Mouse (Mus musculus) ES-CJ7 (cell line): ENCODE results near the gene Gstm6.
"Not testable (repeated sequence)": the region's sequence is repeated elsewhere in the genome, so short reads cannot be mapped to it uniquely, and the experiment has no call there.

ENCODE experiments used
- DNase-seq: peaks from one replicate; pipeline ENCODE4 v3.0.0; 2011; ENCODE audit warnings: low read depth, low spot score

Gstm6 gene

DNA sequence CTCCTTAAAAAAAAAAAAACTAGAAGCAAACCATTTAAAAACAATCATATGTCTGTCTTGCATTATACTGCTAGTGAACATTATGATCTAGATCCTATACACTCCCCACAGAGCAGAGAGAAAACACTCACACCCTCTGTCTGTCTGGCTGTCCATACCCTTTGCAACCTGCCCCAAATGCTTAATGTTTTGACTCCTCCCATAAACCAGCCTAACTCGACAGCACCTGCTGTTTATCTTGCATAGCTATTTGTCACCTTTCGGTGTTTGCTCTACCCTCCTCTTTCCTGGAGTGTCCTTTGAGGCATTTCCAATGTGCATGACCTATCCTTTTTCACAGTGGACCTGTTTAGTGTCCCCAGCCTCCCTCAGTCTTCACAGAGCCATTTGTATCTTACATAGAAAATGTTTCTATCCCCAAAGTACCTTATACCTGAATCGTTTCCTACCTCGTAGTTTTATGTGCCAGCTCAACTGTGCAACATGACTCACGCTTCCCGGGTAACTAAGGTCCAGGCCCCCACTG lies 48.3 kb downstream of the Gstm6 start:
- no peak for DNase-seq

DNA sequence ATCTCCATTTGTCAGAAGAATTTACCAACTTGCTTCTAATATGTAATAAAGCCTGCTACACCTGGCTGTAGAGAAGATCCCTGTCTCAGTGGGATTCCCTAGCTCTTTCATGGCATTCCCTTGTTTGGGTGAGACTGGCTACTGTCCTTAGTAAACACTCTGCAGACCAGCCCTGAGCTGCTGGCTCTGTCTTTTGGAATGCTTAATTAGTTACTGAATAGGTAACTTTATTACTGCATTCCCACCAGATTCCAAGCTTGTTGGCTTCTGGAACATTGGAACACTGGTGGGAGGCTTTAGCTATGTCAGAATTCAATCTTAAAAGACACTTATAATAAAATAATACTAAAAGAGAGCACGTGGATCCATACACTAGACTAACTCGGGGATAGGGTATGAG lies 54.3 kb downstream of the Gstm6 start:
- DNase-seq = not testable (repeated sequence)
